Mouse (Mus musculus) liver, adult 2 months (tissue): ENCODE data around the gene 1700037C18Rik.

ENCODE experiments used
- CTCF ChIP-seq: fragments of 200-500 bp; IDR thresholded peaks from 2 replicates; pipeline ENCODE4 v1.5.1; 2011; ENCODE audit warnings: low read depth, low read length, control low read depth
- POLR2A ChIP-seq: fragments of 200-500 bp; IDR thresholded peaks from 2 replicates; pipeline ENCODE4 v1.6.1; 2011; ENCODE audit warnings: low read length, control low read depth; ENCODE audit not compliant: insufficient read depth; ENCODE audit errors: extremely low read depth

DNA sequence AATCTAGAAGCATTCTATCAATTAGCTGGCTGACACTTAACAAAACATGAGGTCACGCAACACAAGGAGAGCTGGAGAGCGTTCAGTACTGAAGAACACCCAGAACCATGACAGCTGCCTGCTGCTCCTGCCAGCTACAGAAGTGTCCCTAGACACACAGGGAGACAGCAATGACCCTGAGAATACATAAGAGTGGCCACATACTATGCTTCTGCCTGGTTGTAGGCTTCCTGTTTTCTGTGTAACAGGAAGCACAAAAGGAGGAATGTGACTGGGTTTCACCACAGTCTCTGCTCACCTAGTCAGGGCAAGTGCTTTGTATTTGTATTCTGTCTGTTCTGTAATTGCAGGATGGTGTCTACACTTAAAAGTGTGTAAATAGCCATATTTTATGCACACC lies 12.3 kb upstream of the 1700037C18Rik start:
- no peak for TF ChIP-seq POLR2A
- no peak for TF ChIP-seq CTCF
